22 mouse cellular contexts compared by ENCODE assay signal in the genomic region with DNA sequence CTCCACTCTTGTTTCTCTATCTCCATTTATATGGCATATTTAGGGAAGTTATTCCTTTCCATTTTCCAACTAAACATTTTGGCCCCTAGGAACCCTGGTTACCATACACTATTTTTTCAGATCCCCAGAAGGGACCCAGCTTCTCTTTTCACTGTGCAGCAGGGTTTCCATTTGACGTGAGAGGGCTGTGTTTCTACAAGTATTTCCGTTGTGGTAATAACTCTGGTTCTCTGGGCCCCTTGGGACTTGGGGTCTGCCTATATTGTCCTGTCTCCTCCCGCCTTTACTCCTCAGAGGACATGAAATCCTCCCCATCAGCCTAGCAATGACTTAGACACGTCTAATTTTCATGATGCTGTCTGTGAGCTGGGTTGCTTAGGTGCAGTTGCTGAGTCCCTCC. TPM values are rescaled to one million over a fixed set of nuclear protein-coding genes. Genes with fewer than 3 reads are reported as not detected.
"Had no signal": no experiment of that assay in that cellular context is flagged by ENCODE, and none has a peak within 500 bp of the region (broad histone marks: within the 10 kb centered on the region; RNA-seq: fewer than 3 reads in every experiment).

No protein-coding gene starts in this region.

- H3K4me2 ChIP-seq: liver, embryonic 13.5 days; liver, embryonic 15.5 days; lung, embryonic 15.5 days; midbrain, embryonic 12.5 days; neural tube, embryonic 13.5 days; neural tube, embryonic 15.5 days had no signal

- H3K9ac ChIP-seq: liver, embryonic 13.5 days; liver, embryonic 15.5 days; liver, postnatal 0 days; lung, embryonic 15.5 days; midbrain, embryonic 12.5 days; neural tube, embryonic 13.5 days; neural tube, embryonic 15.5 days had no signal

- H3K36me3 ChIP-seq: liver, embryonic 13.5 days; liver, embryonic 15.5 days; lung, embryonic 15.5 days; midbrain, embryonic 10.5 days; midbrain, embryonic 12.5 days; neural tube, embryonic 13.5 days; neural tube, embryonic 15.5 days had no signal

- H3K4me3 ChIP-seq: liver, embryonic 13.5 days; liver, embryonic 15.5 days; lung, embryonic 15.5 days; midbrain, embryonic 10.5 days; midbrain, embryonic 12.5 days; myocyte; neural tube, embryonic 13.5 days; neural tube, embryonic 15.5 days had no signal

- H3K9me3 ChIP-seq: liver, embryonic 13.5 days; liver, embryonic 15.5 days; lung, embryonic 15.5 days; midbrain, embryonic 10.5 days; midbrain, embryonic 12.5 days; neural tube, embryonic 13.5 days; neural tube, embryonic 15.5 days had no signal

- H3K4me1 ChIP-seq: liver, embryonic 13.5 days; liver, embryonic 15.5 days; lung, embryonic 15.5 days; midbrain, embryonic 10.5 days; midbrain, embryonic 12.5 days; neural tube, embryonic 13.5 days; neural tube, embryonic 15.5 days had no signal

- H3K27me3 ChIP-seq: liver, embryonic 13.5 days; liver, embryonic 15.5 days; lung, embryonic 15.5 days; midbrain, embryonic 12.5 days; neural tube, embryonic 13.5 days; neural tube, embryonic 15.5 days had no signal

- DNase-seq: liver, embryonic 13.5 days; liver, postnatal 0 days; lung, adult 2 months; lung, postnatal 14 days; lung, postnatal 4 days; midbrain, embryonic 14.5 days; retina, postnatal 1 day; right cerebral cortex, adult 18-20 months; spleen, adult 18-20 months; thymus, adult 18-20 months; thymus, postnatal 14 days; thymus, postnatal 36 days had no signal

- H3K27ac ChIP-seq: liver, embryonic 13.5 days; liver, embryonic 15.5 days; lung, embryonic 15.5 days; midbrain, embryonic 10.5 days; midbrain, embryonic 12.5 days; neural tube, embryonic 13.5 days; neural tube, embryonic 15.5 days had no signal

RNA-seq across cellular contexts. Expression of a gene that starts 24.4 kb away (rescaled TPM):
- polyA plus RNA-seq: midbrain, embryonic 10.5 days; midbrain, embryonic 12.5 days; midbrain, embryonic 14.5 days; midbrain, embryonic 16.5 days; neural tube, embryonic 11.5 days; neural tube, embryonic 13.5 days; neural tube, embryonic 15.5 days; stomach, embryonic 14.5 days had no signal
